Mouse (Mus musculus): ENCODE measurements around the gene Mrps27. TPM values are rescaled to one million over a fixed set of nuclear protein-coding genes. Genes with fewer than 3 reads are reported as not detected.
"Not testable (repeated sequence)": the region's sequence is repeated elsewhere in the genome, so short reads cannot be mapped to it uniquely, and the experiment has no call there.

The Mrps27 gene
- polyA plus RNA-seq, 1 experiment from 2014 or later: 62.2 TPM

DNA sequence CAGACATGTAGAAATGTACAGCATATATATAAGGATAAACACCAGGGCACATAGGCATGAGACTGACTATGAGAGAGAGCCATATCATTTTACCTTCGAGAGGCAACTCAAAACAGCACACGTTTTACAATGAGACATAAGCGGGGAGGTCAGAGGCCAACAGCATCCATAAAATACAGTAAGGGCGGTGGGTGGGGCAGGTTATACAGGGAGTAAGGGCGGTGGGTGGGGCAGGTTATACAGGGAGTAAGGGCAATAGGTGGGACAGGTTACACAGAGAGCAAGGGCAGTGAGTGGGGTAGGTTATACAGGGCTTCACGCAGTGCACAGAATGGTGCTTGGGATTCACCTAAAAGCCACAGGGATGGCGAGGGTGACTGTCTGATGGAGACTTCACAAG, 24.1 kb upstream of the Mrps27 start:
- H3K4me1 ChIP-seq: no peaks in the 10 kb centered on the region
- H3K27me3 ChIP-seq: no peaks in the 10 kb centered on the region
- peaks cover 39% of the 10 kb centered on the region for H3K36me3 ChIP-seq
- WGBS: 89% methylated on average over 7 of the region's 7 CpGs
- ATAC-seq (ENCODE audit: borderline replicate concordance, extremely low read depth, low FRiP score, low TSS enrichment): no peak
- H3K27ac ChIP-seq: no peak overlapping the region
- H3K4me2 ChIP-seq: no peak overlapping the region
- H3K9me3 ChIP-seq: no peaks in the 10 kb centered on the region
- no peak overlapping the region for H3K4me3 ChIP-seq
- H3K9ac ChIP-seq: no peak overlapping the region

GRCm38 (mm10) chr13:99322915-99323314, 21.7 kb upstream of the Mrps27 start:
- H3K27ac ChIP-seq; H3K4me1 ChIP-seq; ATAC-seq (ENCODE audit: borderline replicate concordance, extremely low read depth, low FRiP score, low TSS enrichment); H3K9me3 ChIP-seq; H3K4me2 ChIP-seq; H3K27me3 ChIP-seq; H3K9ac ChIP-seq; H3K4me3 ChIP-seq: not testable (repeated sequence)
- 92% methylated on average over 13 of the region's 13 CpGs for WGBS
- H3K36me3 ChIP-seq: peaks cover 59% of the 10 kb centered on the region

DNA sequence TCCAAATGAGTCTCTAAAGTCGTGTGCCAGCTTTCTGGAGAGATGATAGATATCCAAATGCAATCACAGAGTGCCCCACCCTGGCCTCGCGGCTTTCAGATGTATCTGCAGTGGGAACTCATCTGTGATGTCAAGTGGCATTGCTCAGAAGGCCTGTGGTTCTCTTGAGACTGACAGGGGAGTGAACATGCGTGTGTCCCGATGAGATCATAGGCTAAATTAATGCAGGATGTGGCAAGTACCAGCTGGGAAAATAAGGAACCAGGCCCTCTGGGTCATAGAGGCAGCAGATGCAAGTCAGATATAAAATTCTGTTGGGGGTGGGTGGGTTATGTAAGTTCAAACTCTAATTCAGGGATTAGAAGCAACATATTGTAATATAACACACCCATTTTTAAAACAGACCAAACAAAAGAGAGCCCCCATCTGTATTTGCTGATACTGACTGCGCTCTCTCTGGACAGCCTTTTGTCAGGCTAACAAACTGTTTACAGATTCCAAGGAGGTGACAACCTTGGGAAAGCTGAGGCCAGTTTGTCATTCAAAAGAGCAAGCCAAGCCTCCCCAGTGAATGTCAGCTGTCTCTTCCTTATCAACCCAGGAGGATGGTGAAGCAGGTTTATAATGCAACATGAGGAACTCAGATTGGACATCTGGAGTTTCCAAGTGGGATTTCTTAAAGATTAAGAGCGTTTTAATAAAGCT, 20.8 kb upstream of the Mrps27 start:
- H3K27me3 ChIP-seq: no peaks in the 10 kb centered on the region
- no peak overlapping the region for H3K4me2 ChIP-seq
- H3K27ac ChIP-seq: no peak overlapping the region
- H3K4me3 ChIP-seq: no peak overlapping the region
- ATAC-seq (ENCODE audit: borderline replicate concordance, extremely low read depth, low FRiP score, low TSS enrichment): no peak
- peaks cover 66% of the 10 kb centered on the region for H3K36me3 ChIP-seq
- H3K4me1 ChIP-seq: no peaks in the 10 kb centered on the region
- no peak overlapping the region for H3K9ac ChIP-seq
- WGBS: 80% methylated on average over 7 of the region's 7 CpGs
- no peaks in the 10 kb centered on the region for H3K9me3 ChIP-seq

DNA sequence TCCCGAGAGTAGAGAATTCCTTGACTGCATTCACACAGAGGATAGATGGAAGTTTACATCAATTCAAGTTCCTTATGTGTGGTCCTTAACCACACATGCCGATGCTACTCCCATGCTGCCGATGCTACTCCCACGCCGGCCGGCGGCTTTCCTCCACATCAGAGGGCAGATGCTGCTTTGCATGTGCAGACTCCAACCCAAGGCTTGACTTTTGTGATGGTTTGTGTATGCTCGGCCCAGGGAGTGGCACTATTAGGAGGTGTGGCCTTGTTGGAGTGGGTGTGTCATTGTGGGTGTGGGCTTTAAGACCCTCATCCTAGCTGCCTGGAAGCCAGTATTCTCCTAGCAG, 20.3 kb upstream of the Mrps27 start:
- ATAC-seq (ENCODE audit: borderline replicate concordance, extremely low read depth, low FRiP score, low TSS enrichment); H3K9me3 ChIP-seq; H3K4me2 ChIP-seq; H3K27me3 ChIP-seq; H3K4me1 ChIP-seq; H3K4me3 ChIP-seq; H3K9ac ChIP-seq; H3K27ac ChIP-seq: not testable (repeated sequence)
- WGBS: 89% methylated on average over 8 of the region's 8 CpGs
- H3K36me3 ChIP-seq: peaks cover 71% of the 10 kb centered on the region

DNA sequence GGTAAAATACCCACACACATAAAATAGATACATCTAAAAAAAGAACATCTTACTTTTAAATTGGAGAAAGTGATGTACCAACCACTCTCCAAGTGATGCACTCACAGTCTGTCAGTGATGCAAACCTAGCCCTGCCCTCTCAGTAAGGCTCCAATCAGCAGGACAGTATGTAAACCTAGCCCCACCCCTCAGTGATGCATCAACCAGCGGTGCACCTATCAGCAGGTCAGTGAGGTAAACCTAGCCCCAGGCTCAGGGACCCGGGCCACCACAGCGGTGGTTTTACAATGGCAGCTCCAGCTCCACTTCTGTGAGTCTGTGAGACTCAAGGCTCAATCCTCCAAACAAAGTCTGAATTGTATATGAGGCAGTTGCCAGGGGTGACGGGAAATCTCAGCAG, 13.3 kb upstream of the Mrps27 start:
- Histone ChIP-seq H3K36me3 (peaks cover 77% of the 10 kb centered on the region), H3K27ac (no peak overlapping the region), H3K4me1 (no peaks in the 10 kb centered on the region), H3K4me3 (no peak overlapping the region), H3K27me3 (no peaks in the 10 kb centered on the region), H3K9ac (no peak overlapping the region), H3K4me2 (no peak overlapping the region), H3K9me3 (no peaks in the 10 kb centered on the region)
- WGBS: 70% methylated on average over 4 of the region's 4 CpGs
- no peak for ATAC-seq (ENCODE audit: borderline replicate concordance, extremely low read depth, low FRiP score, low TSS enrichment)

- Histone ChIP-seq H3K27ac (no peak overlapping the region), H3K9me3 (no peaks in the 10 kb centered on the region), H3K27me3 (no peaks in the 10 kb centered on the region), H3K4me1 (no peaks in the 10 kb centered on the region), H3K4me3 (no peak overlapping the region), H3K36me3 (peaks cover 75% of the 10 kb centered on the region), H3K9ac (no peak overlapping the region), H3K4me2 (no peak overlapping the region)
- no peak for ATAC-seq (ENCODE audit: borderline replicate concordance, extremely low read depth, low FRiP score, low TSS enrichment)
- 55% methylated on average over 6 of the region's 6 CpGs for WGBS
Observed at GRCm38 (mm10) chr13:99337510-99337909, 7.1 kb upstream of the Mrps27 start.

- peaks cover 57% of the 10 kb centered on the region for H3K36me3 ChIP-seq
- no peak for ATAC-seq (ENCODE audit: borderline replicate concordance, extremely low read depth, low FRiP score, low TSS enrichment)
- H3K27me3 ChIP-seq: no peaks in the 10 kb centered on the region
- H3K4me2 ChIP-seq: no peak overlapping the region
- no peak overlapping the region for H3K4me3 ChIP-seq
- no peak overlapping the region for H3K9ac ChIP-seq
- H3K9me3 ChIP-seq: no peaks in the 10 kb centered on the region
- peaks cover 16% of the 10 kb centered on the region for H3K4me1 ChIP-seq
- 88% methylated on average over 6 of the region's 6 CpGs for WGBS
- no peak overlapping the region for H3K27ac ChIP-seq
Observed at GRCm38 (mm10) chr13:99341504-99341903, 3.1 kb upstream of the Mrps27 start.

DNA sequence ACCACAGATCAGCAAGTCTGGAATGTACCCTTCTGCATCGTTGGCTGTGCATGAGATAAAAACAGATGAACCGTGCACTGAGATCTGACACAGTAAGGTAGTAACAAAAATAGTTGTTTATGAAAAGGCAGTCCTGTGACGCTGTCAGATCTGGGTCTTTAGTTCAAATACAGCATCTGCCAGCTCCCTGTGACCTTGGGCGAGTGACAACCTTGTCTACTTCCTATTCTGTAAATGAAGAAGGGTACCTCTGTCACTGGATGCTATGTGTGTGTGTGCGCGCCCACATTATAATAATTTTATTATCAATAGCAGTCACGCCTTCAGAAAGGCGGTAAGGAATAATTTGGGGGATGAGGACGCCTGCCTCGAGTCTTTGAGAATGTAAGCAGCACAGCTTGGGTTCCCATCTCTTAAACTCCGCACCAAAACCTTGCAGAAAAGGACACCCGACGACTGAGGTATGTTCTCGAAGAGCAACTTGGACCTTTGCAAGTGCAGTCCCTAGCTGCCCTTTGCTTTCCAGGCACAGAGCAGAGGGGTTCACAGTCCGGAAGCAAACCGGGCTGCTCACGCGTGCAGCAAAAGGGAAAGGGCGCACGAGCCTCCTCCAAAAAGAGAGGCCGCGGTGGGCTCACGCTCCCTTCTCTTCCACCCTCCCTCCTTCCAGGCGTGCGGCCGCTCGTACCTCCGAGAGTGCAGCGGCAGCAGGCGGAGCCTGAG, 549 bp upstream of the Mrps27 start:
- Histone ChIP-seq H3K36me3 (peaks cover 45% of the 10 kb centered on the region), H3K9me3 (no peaks in the 10 kb centered on the region), H3K4me2 (peak overlapping the region; percentile 75), H3K4me3 (peak overlapping the region; percentile 82), H3K4me1 (peaks cover 16% of the 10 kb centered on the region), H3K9ac (peak overlapping the region; percentile 78), H3K27me3 (no peaks in the 10 kb centered on the region), H3K27ac (peak overlapping the region; percentile 84)
- peak; percentile 81 for ATAC-seq (ENCODE audit: borderline replicate concordance, extremely low read depth, low FRiP score, low TSS enrichment)
- WGBS: under 1% methylated on average over 30 of the region's 30 CpGs

DNA sequence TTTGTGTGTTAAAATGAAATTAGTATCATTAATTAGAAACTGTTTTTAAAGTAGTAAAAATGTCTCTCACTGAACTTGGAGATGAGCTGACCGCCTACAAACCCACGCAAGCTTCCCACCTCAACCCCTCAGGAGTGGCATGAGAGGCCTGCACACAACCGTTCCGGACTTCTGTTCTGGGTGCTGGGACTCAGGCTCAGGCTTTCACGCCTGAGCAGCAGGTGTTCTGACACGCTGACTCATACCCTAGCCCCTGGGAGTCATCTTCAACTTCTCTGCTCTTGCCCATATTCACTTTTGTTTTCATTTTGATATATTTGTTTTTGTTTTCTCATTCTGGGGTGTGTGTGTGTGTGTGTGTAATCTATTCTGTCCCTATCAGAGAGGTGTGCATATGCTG, 5.4 kb downstream of the Mrps27 start:
- Histone ChIP-seq H3K4me1 (peaks cover 12% of the 10 kb centered on the region), H3K27ac (no peak overlapping the region), H3K36me3 (peaks cover 16% of the 10 kb centered on the region; the same call in 1 of the 2 replicates), H3K9me3 (no peaks in the 10 kb centered on the region), H3K4me3 (no peak overlapping the region), H3K27me3 (no peaks in the 10 kb centered on the region), H3K4me2 (no peak overlapping the region), H3K9ac (no peak overlapping the region)
- WGBS: 86% methylated on average over 6 of the region's 6 CpGs
- no peak for ATAC-seq (ENCODE audit: borderline replicate concordance, extremely low read depth, low FRiP score, low TSS enrichment)

DNA sequence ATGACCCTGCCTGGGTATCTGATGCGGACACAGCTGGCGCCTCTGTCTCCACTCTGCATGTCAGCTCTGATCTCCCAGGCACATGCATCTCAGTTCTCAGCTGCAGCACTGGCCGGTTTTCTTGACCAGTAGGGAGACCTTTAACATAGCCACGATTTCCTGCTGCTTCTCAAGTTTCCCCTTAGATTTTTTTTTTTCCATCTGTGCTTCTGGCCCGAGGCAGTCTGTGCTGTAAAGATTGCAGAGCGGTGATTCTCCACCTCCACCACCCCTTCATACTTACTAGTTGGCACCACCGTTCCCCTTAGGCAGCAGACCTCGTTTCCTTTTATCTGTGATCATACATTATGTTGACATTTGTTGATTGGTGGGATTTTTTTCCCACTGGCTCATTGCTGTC, 6.6 kb downstream of the Mrps27 start:
- H3K27me3 ChIP-seq: no peaks in the 10 kb centered on the region
- WGBS: 54% methylated on average over 8 of the region's 8 CpGs
- no peak for ATAC-seq (ENCODE audit: borderline replicate concordance, extremely low read depth, low FRiP score, low TSS enrichment)
- H3K27ac ChIP-seq: no peak overlapping the region
- no peak overlapping the region for H3K9ac ChIP-seq
- no peaks in the 10 kb centered on the region for H3K9me3 ChIP-seq
- no peak overlapping the region for H3K4me2 ChIP-seq
- peaks cover 16% of the 10 kb centered on the region; the same call in 1 of the 2 replicates for H3K36me3 ChIP-seq
- no peak overlapping the region for H3K4me3 ChIP-seq
- 0 out of 2 replicates have a peak, but pooled peaks cover 4% of the 10 kb centered on the region for H3K4me1 ChIP-seq

GRCm38 (mm10) chr13:99351596-99351995, 7.0 kb downstream of the Mrps27 start:
- Histone ChIP-seq H3K9ac (no peak overlapping the region), H3K27me3 (no peaks in the 10 kb centered on the region), H3K36me3 (peaks cover 16% of the 10 kb centered on the region; the same call in 1 of the 2 replicates), H3K4me3 (no peak overlapping the region), H3K9me3 (no peaks in the 10 kb centered on the region), H3K27ac (no peak overlapping the region), H3K4me1 (0 out of 2 replicates have a peak, but pooled peaks cover 4% of the 10 kb centered on the region), H3K4me2 (no peak overlapping the region)
- WGBS: 75% methylated on average over 3 of the region's 3 CpGs
- no peak for ATAC-seq (ENCODE audit: borderline replicate concordance, extremely low read depth, low FRiP score, low TSS enrichment)

DNA sequence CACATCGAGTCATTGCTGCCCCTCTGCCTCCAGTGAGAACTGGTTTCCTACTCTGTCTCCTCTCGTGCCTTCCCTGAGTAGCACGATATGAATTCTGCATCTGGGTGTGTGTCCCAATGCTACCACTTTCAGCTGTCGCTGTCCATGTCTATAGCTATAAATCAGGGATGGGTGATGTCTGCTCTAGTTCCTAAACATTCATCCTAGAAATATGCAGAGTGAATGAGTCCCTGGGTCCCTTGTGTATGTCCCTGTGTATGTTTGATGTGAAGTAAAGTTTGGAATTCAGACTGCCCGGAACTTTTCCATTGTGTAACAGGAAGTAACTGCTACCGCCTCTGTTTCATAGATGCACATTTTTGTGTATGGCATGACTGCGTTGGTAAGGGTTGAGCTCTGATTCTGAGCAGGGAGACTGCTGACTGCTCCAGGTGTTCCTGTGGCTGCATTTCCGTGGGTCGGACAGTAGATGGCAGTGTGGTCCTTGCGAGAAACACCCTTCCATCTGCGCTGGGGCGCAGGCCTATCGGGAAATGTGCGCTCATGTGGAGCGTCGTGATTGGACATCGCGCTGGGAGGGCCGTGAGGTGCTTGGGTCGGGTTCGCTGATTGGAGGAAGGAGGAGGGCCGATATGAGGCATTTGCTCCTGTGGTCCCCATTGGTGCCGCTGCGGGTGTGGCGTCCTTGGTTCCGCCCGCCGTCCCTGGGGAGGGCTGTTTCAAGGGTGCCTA, 8.3 kb downstream of the Mrps27 start:
- Histone ChIP-seq H3K4me1 (0 out of 2 replicates have a peak, but pooled peaks cover 4% of the 10 kb centered on the region), H3K4me3 (peak overlapping the region; percentile 50), H3K36me3 (peaks cover 16% of the 10 kb centered on the region; the same call in 1 of the 2 replicates), H3K9ac (peak overlapping the region; percentile 42), H3K27ac (peak overlapping the region; percentile 60), H3K27me3 (no peaks in the 10 kb centered on the region), H3K4me2 (peak overlapping the region; percentile 63), H3K9me3 (no peaks in the 10 kb centered on the region)
- WGBS: 9% methylated on average over 28 of the region's 28 CpGs
- peak; percentile 100 for ATAC-seq (ENCODE audit: borderline replicate concordance, extremely low read depth, low FRiP score, low TSS enrichment)
